Mouse (Mus musculus) C2C12 (cell line): ENCODE data around the gene Cd19.

ENCODE experiments used
- CEBPB ChIP-seq: IDR thresholded peaks from one replicate; pipeline ENCODE4 v1.6.1; 2011; ENCODE audit warnings: low read depth, mild to moderate bottlenecking, control low read depth, moderate library complexity
- CTCF ChIP-seq: IDR thresholded peaks from one replicate; pipeline ENCODE4 v1.5.1; 2011; ENCODE audit not compliant: control insufficient read depth, insufficient read depth, insufficient read length
- FOSL1 ChIP-seq: IDR thresholded peaks from one replicate; pipeline ENCODE4 v1.8.0; 2011; ENCODE audit warnings: mild to moderate bottlenecking, low read length; ENCODE audit not compliant: poor library complexity, insufficient read depth, severe bottlenecking
- MAX ChIP-seq: IDR thresholded peaks from one replicate; pipeline ENCODE4 v1.6.1; 2011; ENCODE audit warnings: mild to moderate bottlenecking, control low read depth
- MYOD1 ChIP-seq: IDR thresholded peaks from one replicate; pipeline ENCODE4 v1.6.1; 2011; ENCODE audit warnings: low read depth; ENCODE audit not compliant: control insufficient read depth, insufficient read length
- MYOG ChIP-seq: IDR thresholded peaks from one replicate; pipeline ENCODE4 v1.6.1; 2011; ENCODE audit not compliant: control insufficient read depth, insufficient read length; ENCODE audit errors: extremely low read depth
- USF1 ChIP-seq: IDR thresholded peaks from one replicate; pipeline ENCODE4 v1.6.1; 2011; ENCODE audit warnings: low read depth, mild to moderate bottlenecking, control low read depth, moderate library complexity

DNA sequence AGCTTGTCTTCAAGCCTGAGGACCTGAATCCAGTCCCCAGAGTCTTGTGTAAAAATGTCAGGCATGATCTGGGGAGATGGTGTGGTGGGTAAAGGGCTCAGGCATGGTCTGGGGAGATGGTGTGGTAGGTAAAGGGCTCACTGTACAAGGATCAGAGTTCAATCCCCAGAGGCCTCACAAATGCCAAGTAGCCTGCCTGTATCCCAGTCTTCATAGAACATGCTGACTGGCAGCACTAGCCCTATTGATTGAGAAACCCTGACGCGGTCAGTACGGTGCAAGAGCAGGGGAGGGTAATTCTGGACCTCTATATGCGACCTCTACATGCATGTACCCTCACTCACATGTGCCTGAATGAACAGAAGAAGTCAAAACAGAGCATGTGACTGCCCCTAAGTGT, 2.9 kb upstream of the Cd19 start:
- TF ChIP-seq CTCF = no peak
- no peak for TF ChIP-seq USF1
- no peak for TF ChIP-seq CEBPB
- no peak for TF ChIP-seq MAX
- TF ChIP-seq FOSL1 = no peak
- TF ChIP-seq MYOG = no peak
- TF ChIP-seq MYOD1 = no peak
